Mouse (Mus musculus) megakaryocyte, embryonic 14.5 days (primary cell): ENCODE measurements around the gene Vps13c. TPM values are rescaled to one million over a fixed set of nuclear protein-coding genes. Genes with fewer than 3 reads are reported as not detected.

Experiments used
- H3K27me3 ChIP-seq: replicated peaks from 2 replicates; pipeline ENCODE3; 2012; ENCODE audit warnings: inconsistent platforms
- H3K36me3 ChIP-seq: replicated peaks from 2 replicates; pipeline ENCODE3; 2012; ENCODE audit warnings: low read length, inconsistent platforms, mixed read lengths
- H3K4me1 ChIP-seq: 2 replicates; pipeline ENCODE4 v1.6.1; 2012; ENCODE audit warnings: inconsistent platforms
- H3K4me3 ChIP-seq: replicated peaks from 2 replicates; pipeline ENCODE3; 2012; ENCODE audit warnings: moderate library complexity, mild to moderate bottlenecking, inconsistent platforms
- H3K9me3 ChIP-seq: 2 replicates; pipeline ENCODE4 v1.6.1; 2012; ENCODE audit warnings: inconsistent platforms
- FLI1 ChIP-seq: IDR thresholded peaks from 2 replicates; pipeline ENCODE4 v1.6.1; 2012; ENCODE audit warnings: low read length, inconsistent platforms, mixed read lengths
- GATA1 ChIP-seq: IDR thresholded peaks from 3 replicates; pipeline ENCODE4 v1.6.1; 2012; ENCODE audit warnings: mixed read lengths, low read length, inconsistent platforms, borderline replicate concordance
- polyA plus RNA-seq: library from polyadenylated mRNA; stranded (reverse); fragments of >175 nt; gene quantifications from 2 replicates; pipeline ENCODE4 v1.2.3, GENCODE M21; 2012; ENCODE audit warnings: low replicate concordance; ENCODE audit not compliant: insufficient read depth

Gene Vps13c
- polyA plus RNA-seq, 1 experiment = 2.4 TPM

DNA sequence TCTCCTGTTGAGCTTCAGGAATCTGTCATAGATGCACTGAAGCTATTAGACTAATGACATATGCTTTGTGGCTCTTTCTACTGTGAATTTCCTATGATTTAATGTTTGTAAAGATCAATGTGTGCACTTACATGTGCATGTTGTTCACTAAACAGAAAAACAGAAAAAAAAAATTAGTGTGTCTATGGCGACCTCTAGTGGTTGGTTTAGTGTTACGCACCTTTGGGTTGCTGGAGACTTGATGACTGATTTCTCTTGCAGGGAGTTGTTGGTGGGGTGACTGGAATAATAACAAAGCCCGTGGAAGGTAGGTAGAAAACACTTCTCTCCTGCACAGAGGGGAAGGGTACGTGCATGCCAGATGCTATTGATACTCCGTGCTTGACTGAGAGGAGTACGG is 133.3 kb downstream of the Vps13c start:
- H3K27me3 ChIP-seq = no peaks in the 10 kb centered on the region
- no peak for TF ChIP-seq FLI1
- no peak for TF ChIP-seq GATA1
- H3K36me3 ChIP-seq = peaks cover 62% of the 10 kb centered on the region
- no peak overlapping the region for H3K4me3 ChIP-seq
- no peaks in the 10 kb centered on the region for H3K4me1 ChIP-seq
- no peaks in the 10 kb centered on the region for H3K9me3 ChIP-seq

GRCm38 (mm10) chr9:67975491-67975890 is 135.3 kb downstream of the Vps13c start:
- peaks cover 48% of the 10 kb centered on the region for H3K36me3 ChIP-seq
- no peaks in the 10 kb centered on the region for H3K9me3 ChIP-seq
- TF ChIP-seq FLI1 (no peak), GATA1 (no peak)
- no peak overlapping the region for H3K4me3 ChIP-seq
- H3K4me1 ChIP-seq = no peaks in the 10 kb centered on the region
- H3K27me3 ChIP-seq = no peaks in the 10 kb centered on the region

DNA sequence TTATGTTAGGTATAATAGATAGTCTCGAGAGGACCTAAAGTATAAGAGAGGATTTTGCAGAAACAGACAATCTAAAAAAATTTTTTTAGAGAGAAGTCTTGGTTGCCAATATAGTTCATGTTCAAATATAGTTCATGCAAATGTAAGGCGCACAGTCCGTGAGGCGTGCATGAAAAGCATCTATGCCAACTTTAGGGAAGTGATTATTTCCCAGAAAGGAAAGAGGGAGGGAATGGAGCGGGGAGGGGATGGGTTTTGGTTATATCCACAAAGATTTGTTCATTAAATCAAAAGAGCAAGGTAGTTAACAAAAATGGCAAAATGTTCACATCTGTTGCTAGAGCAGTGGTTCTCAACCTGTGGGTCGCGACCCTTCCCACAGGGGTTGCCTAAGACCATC is 166.4 kb downstream of the Vps13c start:
- TF ChIP-seq FLI1 (no peak), GATA1 (no peak)
- Histone ChIP-seq H3K9me3 (peaks cover 7% of the 10 kb centered on the region), H3K27me3 (no peaks in the 10 kb centered on the region), H3K4me1 (peaks cover 3% of the 10 kb centered on the region; the same call in 1 of the 2 replicates), H3K4me3 (no peak overlapping the region), H3K36me3 (no peaks in the 10 kb centered on the region)

GRCm38 (mm10) chr9:68014991-68015396 is 174.8 kb downstream of the Vps13c start:
- Histone ChIP-seq H3K36me3 (no peaks in the 10 kb centered on the region), H3K4me3 (no peak overlapping the region), H3K4me1 (peaks cover 5% of the 10 kb centered on the region), H3K9me3 (peaks cover 7% of the 10 kb centered on the region; the same call in 1 of the 2 replicates), H3K27me3 (peaks cover 22% of the 10 kb centered on the region)
- TF ChIP-seq GATA1 = no peak
- TF ChIP-seq FLI1 = no peak

DNA sequence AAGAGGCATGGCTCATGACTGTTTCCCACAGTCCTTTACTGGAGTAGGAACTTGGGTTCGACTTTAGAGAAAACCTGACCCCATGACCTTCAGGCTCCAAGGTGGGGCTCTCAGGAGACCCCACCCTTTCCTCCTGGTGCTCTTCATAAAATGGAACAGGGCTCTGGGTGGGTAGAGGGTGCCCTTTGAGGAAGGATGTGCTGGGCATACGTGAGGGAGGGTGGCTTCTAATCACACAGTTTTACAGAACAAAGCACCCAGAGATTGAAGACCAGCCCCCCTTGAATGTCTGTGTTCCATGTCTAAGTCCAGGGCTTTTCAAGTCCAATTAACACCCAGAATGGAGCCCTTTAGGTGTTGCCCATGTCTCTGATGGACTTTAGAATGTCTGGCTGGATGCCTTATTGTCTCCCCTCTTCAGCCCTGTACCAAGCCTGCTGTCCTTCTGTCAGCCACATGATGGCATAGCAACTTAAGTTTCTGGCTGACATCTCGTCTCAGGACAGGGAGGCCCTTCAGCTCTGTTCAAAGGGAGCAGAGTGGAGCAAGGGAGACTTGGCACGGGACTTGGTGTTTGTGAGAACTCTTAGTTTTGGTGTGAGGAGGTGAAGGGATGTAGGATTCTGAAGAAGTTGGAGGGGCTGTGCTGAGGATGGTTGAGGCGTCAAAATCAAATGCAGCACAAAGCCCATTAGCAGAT is 176.2 kb downstream of the Vps13c start:
- peaks cover 22% of the 10 kb centered on the region for H3K27me3 ChIP-seq
- no peak for TF ChIP-seq FLI1
- no peak for TF ChIP-seq GATA1
- H3K9me3 ChIP-seq = no peaks in the 10 kb centered on the region

DNA sequence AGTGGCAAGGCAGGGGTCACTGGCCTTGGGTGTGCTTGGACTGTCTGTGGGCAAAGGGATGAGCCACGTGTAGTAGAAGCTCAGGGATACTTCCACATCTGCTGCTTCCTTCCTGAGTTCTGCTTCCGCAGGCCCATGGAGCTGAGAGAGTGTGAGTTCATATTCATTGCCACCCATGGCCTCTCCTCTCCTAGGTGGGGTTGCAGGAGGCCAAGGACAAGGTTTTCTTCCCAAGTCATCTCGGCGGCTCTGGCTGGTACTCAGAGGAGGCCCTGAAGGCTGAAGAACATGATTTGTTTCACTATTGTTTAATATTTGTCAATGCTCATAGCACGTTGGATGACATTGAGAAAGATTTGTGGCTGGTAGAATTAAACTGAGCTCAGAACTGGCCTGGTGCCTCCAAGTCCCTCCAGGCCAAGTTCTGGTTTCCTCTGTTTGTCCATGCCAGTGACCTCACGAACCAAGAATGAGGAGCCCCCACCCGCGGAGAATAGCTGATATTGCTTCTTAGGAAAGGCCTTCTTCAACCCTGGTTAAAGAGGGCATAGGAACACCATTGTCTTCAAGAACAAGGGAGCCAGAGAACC is 180.7 kb downstream of the Vps13c start:
- TF ChIP-seq GATA1 = no peak
- TF ChIP-seq FLI1 = no peak
- peaks cover 14% of the 10 kb centered on the region for H3K27me3 ChIP-seq
- H3K4me3 ChIP-seq = no peak overlapping the region
- no peaks in the 10 kb centered on the region for H3K4me1 ChIP-seq
- H3K9me3 ChIP-seq = no peaks in the 10 kb centered on the region
- H3K36me3 ChIP-seq = no peaks in the 10 kb centered on the region

More for the DNA sequence above, 176.2 kb downstream of the Vps13c start:
- no peak overlapping the region for H3K4me3 ChIP-seq
- peaks cover 4% of the 10 kb centered on the region; the same call in 1 of the 2 replicates for H3K4me1 ChIP-seq
- H3K36me3 ChIP-seq = no peaks in the 10 kb centered on the region

DNA sequence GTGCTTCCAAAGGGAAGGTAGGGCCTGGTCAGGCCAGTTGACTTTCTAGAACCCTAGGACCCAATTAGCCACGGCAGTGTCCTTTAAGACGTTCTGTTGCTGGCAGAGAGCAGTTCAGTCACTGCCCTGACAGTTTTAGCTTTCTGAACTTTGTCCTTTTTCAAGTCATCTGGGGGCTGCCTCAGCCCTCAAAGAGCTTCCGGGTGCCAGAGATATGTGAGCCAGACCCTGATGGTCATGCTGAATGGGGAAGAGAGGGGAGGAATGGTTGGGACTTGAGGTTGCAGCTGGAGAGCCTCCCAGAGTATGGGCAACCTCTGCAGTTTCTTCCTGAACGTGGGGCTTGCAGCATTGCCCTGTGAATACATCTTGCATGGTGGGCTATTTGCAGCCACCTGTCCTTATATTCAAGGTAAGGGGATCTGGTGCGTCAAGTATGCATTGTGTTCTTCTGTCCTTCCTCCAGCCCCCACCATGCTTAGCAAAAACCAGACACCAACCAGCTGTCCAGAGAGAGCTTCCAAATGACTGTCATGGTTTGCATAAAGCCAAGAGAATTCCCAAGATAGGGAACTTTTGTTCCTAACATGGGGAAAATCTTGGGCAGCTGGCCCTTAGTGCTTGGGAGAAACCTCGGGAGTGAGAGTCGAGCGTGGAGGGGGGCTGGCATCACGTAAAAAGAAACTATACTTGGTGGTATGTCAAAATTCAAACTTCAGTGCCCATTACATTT is 182.3 kb downstream of the Vps13c start:
- H3K9me3 ChIP-seq = no peaks in the 10 kb centered on the region
- H3K4me1 ChIP-seq = no peaks in the 10 kb centered on the region
- no peaks in the 10 kb centered on the region for H3K36me3 ChIP-seq
- peaks cover 5% of the 10 kb centered on the region for H3K27me3 ChIP-seq
- TF ChIP-seq GATA1 (no peak), FLI1 (no peak)
- no peak overlapping the region for H3K4me3 ChIP-seq

GRCm38 (mm10) chr9:68028631-68029030 is 188.4 kb downstream of the Vps13c start:
- Histone ChIP-seq H3K4me1 (no peaks in the 10 kb centered on the region), H3K36me3 (no peaks in the 10 kb centered on the region), H3K9me3 (no peaks in the 10 kb centered on the region), H3K4me3 (no peak overlapping the region), H3K27me3 (peaks cover 2% of the 10 kb centered on the region)
- no peak for TF ChIP-seq GATA1
- TF ChIP-seq FLI1 = no peak

DNA sequence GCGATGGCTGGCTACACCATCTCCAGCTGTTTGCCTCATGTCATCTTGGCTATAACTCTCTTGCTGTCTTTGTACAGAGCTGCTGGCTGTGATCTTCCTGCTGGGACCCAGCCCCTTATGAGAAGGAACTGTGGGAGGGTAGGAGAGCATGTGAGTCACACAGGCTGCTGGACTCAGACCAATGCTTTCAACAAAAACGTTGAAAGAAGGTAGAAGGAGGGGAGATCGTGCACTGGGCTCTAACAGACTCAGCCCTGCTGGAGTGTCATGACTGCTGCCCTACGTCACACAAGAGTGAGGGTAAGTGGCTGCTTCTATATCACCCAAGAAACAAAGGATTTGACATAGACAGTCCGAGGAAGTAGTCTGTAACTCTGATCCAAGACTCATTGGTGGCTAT is 193.6 kb downstream of the Vps13c start:
- TF ChIP-seq GATA1 = no peak
- no peak for TF ChIP-seq FLI1
- H3K36me3 ChIP-seq = no peaks in the 10 kb centered on the region
- H3K9me3 ChIP-seq = no peaks in the 10 kb centered on the region
- peaks cover 5% of the 10 kb centered on the region for H3K27me3 ChIP-seq
- H3K4me3 ChIP-seq = no peak overlapping the region
- no peaks in the 10 kb centered on the region for H3K4me1 ChIP-seq

Other genes starting within 250 kb of the Vps13c start
- gene C2cd4b, start 81.0 kb upstream of the Vps13c start, polyA plus RNA-seq = not detected in 2 replicates
- not detected in 2 replicates for gene C2cd4a, start 8.1 kb upstream of the Vps13c start, polyA plus RNA-seq